Mouse (Mus musculus): ENCODE measurements at regions not wholly inside any gene's neighbourhood (a gene's known extent, or its start where the extent isn't known, plus 50 kb on each side); places are given as distances from the start of the nearest gene placed in this dataset.

DNA sequence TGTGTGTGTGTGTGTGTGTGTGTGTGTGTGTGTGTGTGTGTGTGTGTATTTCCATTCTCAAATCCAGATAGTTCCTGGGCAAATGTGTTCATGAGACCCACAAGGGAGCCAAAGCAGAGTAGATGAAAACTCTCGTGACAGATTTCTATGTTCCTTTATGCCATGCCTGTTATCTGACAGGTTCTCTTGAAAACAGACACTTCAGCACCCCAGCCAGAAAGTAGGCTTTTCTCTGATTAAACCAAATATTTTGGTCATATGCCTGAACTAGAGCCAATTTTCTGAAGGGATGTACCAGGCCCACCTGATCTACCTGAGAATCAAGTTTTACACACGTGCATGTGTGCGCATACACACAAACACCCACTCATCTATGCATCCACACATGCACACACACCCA lies 95.5 kb downstream of the Psat1 start:
- no peak for DNase-seq (ENCODE audit: low spot score)

DNA sequence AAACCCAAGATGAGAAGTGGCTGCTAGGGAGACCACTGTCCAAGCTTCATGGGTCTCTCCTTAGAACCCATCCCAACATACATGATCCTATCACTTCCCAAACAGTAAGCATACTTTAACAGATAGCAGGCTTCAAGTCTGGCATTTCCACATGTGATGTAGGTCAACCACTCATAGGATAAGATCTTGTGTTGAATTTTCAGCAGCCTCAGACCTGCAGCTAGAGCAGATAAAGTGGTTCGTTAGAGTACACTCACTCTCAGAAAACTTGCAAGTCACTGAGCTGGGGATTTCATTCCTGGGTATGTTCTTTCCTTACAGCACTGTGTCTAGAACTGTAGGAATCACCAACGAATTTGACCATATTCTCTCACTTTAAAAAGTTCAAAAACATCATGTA lies 96.4 kb downstream of the Psat1 start:
- no peak for DNase-seq (ENCODE audit: low spot score)

DNA sequence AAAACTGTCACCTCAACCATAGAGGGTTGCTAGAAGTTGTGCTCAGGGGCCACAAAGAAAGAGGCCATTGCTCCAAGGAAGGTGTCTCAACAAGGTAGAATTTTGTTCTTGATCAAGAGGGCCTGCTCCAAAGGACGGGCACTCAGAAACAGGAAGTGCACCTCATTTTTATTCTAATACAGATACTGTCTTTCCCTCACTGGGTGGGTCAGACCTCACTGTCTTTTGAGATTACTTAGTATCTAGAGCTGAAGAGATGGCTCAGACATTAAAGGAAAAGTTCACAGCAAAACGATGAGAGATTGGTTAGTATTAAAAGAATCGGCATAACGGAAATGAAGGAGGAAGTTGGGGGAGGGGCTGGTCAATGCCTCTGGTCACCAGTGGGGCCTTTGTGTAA lies 97.9 kb downstream of the Psat1 start:
- no peak for DNase-seq (ENCODE audit: low spot score)

DNA sequence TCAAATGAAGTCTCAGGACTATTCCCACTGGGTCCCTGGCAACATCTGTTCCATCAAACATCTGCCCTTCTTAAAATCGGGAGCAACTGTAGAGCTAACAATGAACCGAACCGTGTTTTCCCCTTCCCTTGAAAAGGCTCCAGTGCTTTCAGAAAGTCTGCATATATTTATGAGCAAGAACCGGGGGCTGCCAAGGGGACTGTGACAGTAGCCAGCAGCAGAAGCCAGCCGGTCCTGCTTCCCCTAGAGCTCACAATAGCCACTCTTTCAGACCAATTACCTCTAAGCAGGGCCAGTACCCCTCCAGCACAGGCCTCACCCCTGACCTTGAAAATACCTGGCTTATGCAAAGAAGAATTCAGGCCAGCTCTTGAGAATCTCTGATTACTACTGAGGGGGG lies 108.8 kb downstream of the Psat1 start:
- DNase-seq (ENCODE audit: low spot score): no peak

DNA sequence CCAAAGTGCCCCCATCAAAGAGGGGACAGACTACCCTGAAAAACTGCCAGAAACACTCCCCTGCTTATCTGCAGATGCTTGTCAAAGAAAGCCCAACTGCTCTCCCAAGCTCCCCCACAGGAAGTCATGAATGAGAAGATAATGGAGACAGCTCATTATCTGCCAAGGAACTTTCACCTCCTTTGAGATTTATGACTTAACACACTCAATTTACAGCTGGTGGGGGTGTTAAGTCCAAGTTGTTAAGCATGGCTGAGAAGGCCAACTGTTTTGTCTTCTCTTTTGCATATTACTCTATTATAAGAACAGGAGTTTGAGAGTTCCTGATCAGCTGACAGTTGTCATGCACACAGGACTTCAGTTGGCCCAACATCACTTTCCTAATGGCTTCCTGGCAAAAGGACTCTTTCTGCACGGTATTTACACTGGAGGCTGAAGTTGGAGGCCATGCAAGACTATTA lies 109.4 kb downstream of the Psat1 start:
- peak; percentile 17 for DNase-seq (ENCODE audit: low spot score)

DNA sequence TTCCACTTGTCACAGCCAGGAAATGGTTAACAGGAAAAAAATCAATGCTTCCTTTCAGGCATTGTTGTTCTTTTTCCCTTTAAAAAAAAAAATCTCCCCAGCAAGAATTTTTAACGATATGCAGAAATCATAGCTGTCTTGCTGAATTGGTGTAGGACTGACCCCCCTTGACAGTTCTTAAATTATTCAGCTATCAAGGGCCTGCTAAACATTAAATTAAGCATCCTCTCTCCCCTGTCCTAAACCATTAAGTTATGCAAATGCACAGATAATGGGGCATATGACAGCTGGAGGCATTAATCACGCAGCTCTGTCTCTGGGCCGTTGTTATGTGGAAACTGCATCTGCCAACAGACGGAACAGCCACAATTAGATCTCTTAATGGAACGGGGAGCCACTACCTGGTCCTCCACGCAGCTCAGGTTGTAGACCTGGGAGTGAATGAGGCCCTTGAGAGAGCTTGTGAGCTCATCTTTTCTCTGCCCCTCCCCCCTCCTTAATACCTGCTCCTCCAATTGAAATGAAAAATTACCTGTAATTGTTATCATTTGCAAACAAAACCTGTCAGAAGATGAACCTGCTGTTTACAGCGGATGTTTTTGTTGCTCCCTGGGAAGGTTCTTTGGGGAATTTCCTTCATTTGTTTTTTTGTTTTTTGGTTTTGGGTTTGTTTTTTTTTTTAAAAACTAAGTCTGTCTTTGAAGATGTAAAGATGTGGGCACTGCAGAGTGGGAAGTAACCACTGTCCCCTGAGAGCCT lies 110.0 kb downstream of the Psat1 start:
- no peak for DNase-seq (ENCODE audit: low spot score)

DNA sequence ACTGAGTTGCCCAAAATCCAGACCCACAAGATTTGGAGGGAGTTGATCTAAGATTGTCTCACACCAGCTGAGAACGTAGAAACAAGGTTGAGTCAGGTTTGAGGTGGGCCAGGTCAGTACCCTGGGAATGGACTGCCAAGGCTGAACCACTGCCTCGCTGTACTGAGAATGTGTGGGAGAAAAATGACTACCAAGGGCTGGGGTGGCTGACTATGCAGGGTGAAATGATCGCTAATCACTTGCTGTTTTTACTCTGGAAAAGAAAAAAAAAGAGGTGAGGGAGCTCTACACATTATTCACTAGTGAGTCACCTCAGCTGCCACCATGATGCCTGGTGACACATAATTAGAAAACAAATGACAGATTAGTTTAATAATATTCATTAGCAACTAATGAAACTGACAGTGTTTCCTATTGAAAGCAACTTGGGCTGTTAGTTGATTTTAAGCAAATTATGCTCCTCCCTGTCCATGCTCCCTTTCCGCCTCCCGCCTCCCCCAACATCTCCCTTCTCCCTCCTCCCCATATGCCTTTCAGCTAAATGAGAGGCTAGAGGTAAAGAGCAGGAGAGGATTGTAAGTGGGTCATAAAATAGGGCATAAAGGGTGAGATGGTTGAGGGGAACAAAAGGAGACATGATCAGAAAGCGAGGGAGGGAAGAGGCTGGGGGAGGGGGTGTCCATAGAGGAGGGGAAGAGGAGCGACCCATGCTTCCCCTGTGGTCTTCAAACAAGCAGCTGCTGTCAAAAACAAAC lies 110.8 kb downstream of the Psat1 start:
- DNase-seq (ENCODE audit: low spot score): no peak

DNA sequence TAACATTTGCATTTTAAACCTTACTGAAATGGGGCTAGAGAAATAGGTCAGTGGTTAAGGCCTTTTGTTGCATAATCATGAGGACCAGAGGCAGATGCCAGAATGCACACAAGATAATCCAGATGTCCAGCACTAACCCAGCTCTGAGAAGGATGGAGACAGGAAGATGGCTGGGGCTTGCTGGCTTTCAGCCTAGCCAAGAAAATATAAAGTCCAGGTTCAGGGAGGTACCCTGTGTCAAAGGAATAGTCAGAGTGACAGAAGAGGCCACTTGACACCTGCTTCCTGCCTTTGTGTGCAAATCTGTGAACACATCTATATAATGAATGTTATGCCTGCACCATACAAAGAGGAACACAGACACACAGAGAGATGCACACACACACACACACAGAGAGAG lies 116.8 kb downstream of the Psat1 start:
- DNase-seq (ENCODE audit: low spot score): no peak

DNA sequence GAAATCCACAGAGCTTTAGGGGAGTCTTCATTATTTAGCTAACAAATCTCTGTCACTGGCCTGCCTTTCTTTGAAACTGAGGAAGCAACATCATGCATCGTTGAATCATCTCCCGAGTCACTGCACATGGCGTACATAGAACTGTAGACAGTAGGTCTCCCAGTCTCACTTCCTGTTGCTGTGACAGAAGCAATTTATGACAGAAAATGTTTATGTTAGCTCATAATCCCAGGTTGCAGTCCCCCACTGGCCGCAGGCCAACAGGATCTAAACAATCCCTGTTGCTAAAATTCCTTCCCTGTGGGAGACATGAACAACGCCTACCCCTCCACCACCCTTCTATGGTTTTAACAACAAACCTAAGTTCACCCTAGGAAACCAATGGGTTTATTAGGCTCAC lies 118.0 kb downstream of the Psat1 start:
- peak; percentile 49 for DNase-seq (ENCODE audit: low spot score)

DNA sequence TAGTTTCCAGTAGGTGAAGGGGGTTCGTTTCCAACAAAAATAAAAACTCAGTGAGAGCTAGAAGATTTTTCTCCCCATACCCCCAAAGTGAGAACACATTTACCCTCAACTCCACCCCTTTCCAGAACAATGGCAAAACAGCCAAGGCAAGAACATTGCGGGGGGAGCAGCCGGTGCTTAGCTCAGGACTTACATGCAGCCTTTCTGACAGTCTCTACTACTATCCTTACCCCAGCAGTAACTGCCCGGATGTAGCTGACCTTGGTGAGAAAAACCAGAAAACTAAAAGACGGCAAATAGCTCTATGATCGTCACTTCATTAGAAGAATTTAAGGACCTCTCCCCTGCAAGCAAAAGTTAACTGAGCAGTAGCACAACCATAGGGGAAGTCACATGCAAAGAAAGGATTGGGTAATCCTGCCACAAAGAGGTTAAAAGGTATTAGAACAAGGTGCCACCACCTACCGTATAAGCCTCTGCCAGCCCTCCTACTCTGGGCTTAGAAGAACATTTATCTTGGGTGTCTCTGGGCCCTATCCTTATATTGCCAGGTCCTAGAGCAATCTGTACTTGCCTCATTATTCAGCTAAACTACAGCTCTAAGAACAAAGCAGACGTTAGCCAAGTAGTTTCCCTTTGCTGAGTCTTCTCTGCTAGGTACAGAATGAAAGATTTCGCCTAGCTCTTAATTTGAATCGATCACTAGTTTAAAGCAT lies 119.0 kb downstream of the Psat1 start:
- DNase-seq (ENCODE audit: low spot score): no peak

DNA sequence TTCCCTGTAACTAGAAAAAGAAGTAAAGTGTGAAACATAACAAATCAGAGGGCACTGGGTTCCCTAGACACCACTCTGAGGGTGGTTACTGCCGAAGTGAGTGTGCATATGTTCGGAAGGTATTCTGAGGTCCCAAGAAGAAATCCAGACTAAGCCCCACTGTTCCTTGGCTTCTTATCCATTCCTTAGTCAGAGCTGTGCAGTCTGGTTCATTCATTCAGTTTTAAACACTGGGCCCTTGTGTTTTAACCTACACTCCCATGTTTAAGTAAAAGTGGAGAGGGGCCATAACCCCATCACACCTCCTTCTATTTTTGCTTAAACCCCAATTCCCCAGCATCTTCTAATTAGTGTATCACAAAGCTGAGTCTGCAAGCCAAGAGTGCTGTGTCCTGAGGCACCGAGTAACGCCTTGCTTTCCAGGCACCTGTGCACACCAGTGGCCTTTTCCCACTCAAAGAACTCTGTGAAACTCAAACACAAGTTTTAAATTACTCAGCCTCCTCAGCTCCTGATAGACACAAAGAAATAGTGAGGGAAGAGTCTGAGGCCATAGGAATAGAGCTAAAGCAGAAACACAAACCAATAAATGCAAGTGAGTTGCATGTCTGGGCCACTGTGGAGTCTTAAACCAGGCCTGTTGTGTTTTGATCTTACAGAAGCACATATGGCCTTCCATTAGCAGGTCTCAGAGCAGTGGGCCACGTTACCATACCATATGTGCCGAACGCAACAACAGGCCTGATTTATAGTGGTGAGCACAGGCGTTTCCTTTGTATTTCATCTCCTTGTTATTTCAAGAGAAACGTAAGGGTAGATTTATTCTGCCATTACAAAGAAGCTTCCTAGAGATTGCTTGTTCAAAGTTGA lies 119.8 kb downstream of the Psat1 start:
- DNase-seq (ENCODE audit: low spot score): no peak

DNA sequence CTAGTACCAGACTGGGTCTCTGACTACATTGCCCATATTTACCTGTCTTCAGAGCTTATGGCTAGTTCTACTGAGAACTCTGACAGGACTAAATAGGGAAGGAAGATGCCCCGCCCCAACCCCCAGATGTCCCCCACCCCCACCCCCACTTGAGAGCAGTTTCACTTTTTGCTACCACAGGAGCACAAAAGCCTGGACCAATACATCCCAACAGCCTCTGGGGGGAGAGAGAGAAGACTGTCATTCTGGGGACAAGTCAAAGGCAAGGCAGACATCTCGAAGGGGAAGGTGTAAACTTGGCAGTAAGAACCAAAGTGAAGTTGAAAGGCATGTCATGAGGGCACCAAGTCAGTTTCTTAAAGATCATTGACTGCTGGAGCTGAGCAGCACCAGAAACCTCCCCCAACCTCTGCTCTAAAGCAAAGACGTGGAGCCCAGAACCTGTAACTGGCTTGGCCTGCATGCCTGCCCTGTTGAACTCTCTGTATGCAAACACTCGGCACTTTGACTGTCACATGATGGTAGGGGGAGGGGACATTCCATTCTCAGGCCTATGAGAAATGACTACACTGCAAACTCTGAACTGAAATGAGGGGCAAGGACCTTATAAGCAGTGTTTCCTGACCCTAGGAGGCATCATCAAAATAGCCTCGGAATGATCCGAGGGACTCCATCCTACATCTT lies 123.3 kb downstream of the Psat1 start:
- DNase-seq (ENCODE audit: low spot score): no peak

DNA sequence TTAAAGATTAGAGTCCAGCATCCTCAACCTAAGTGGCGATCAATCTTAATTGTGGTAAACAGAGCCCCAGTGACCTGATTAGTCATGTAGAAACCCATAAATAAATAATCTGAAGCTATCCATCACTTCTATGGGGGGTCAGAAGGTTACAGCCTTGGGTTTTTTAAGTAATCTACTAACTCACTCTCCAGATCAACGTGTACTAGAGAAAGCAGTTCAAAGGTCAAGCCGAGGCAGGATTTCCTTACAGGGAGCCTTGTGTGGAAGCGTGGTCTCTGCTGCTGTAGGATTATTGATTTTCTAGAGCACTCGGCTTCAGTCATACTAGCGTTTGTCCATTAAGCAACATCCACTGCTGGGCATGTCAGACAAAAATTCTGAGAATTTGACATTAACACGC lies 127.1 kb downstream of the Psat1 start:
- no peak for DNase-seq (ENCODE audit: low spot score)

DNA sequence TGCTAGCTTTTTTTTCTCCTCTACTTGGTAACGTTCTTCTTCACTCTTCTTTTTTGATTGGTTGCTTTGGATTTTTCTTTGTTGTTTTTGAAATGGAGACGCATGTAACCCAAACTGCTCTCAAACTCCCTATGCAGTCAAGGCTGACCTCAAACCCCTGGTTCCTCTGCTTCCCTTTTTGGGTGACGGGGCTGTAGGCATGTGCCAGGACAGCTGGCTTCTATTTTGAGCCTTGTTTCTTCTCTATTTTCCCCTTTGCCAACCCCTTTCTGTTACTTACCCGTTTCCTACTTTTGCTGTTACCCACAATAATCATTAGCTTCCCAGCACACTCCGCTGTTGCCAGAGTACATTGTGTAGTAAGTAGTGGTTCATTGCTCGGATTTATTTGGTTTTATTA lies 132.0 kb downstream of the Psat1 start:
- no peak for DNase-seq (ENCODE audit: low spot score)

DNA sequence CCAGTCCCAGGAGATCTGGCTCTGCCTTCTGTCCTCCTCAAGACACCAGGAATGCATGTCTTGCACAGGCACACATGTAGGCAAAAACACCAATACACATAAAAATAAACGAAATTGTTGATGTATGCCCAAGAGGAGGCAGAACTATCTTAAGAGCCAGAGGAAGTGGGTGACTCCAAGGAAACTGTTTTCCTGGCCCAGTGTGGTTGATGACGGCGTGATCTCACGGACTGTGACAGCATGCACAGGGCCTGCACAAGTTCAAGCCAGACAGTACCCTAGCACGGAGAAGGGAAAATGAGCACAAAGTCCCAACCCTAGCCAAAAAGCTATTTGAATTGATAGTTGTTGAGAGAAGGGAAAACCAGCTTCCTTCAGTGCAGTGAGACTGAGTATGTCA lies 138.1 kb downstream of the Psat1 start:
- no peak for DNase-seq (ENCODE audit: low spot score)

DNA sequence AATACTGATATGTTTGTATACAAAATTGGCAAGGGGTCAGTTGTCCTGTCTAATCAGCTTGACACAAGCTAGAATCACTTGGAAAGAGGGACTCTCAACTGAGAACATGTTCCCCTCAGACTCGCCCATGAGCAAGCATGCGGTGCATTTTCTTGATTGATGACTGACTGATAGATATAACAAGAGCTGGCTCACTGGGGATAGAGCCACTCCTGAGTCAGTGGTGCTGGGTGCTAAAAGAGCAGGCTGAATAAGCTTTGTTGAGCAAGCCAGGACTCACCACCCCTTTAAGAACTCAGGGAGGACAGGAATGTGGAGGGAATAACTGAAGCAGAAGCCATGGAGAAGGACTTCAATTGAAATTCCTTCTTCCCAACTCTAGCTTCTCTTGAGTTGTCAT lies 139.5 kb downstream of the Psat1 start:
- DNase-seq (ENCODE audit: low spot score): no peak

DNA sequence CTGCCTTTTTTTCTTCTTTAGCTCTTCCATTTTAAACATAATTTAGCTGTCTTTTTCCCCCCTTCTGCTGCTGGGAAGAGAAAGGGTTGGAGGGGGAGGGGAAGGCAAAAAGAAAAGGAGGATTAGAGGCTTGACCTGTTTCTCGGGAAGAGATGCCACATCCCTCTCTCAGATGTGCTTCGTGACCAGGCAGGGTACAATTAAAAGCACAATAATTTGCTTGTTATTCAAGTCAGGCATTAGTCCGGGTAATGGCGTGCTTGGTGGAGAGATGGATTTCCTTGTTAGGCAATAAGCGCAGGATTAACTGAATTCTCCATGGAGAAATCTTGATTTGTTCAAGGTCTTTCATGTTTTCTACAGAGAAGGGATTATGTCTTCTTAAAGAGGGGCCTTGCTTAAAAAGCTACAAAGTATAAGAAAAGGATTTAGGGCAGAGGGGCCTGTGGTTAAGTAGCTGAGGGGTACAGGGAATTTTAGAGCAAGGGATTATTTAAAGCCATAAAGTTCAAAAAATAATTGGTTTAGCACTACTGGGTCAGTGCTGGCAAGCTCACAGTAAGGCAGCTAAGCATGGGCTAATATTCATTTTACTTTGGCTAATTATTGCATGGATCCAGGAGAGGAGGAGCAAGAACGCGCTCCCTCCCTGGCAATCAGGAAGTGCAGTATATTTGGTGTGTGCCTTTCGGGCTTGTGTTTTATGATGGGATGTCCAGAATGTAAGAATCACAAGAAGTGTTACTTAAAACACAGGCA lies 143.8 kb downstream of the Psat1 start:
- DNase-seq (ENCODE audit: low spot score): no peak

DNA sequence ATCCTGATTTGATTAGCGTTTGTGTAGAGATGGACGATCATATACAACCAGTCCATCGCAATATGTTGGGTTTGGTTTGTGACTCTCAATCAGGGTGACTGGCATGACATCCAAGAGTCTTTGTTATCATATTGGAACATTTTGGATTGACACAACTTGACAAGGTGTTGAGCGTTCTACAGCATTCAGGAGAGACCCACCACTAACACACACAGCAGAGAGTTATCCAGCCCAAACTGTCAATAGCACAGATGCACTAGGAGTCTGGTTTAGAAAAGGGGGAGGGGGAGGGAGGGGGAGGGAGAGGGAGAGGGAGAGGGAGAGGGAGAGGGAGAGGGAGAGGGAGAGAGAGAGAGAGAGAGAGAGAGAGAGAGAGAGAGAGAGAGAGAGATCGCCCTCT lies 144.5 kb downstream of the Psat1 start:
- DNase-seq (ENCODE audit: low spot score): no peak

DNA sequence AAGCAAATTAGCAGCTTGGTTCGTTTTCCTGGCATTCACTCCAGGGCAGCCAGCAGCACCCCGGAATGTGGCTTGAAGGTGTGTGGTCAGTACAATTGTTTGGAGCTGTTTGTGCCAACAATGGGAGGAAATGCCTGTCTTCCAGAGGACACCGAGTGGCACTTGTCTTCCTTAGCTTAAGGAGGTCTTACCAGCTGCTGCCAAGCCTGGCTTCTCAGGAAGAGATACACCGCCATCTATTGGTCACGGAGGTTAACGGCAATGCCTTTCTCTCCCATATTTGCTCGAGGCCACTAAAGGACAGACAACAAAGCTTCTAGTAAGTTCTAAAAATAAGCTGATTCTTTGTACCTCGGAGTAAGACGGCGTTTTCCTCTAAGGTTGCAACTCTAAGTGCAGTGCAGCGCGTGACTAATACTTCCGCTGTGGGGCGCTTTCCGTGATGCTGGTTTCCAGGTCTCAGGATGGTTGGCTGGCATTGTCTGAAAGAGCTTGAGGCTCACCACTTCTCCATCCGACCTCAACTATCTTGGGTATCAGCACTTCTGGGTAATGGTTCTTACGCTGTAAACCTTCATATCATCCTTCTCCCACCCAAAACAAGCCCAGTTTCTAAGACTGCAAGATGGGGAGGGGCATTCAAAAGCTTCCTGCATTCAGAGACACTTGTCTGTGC lies 145.2 kb downstream of the Psat1 start:
- peak; percentile 82 for DNase-seq (ENCODE audit: low spot score)
